Mouse (Mus musculus) forebrain, embryonic 16.5 days (tissue): ENCODE data around the gene Cdx2. TPM values are rescaled to one million over a fixed set of nuclear protein-coding genes. Genes with fewer than 3 reads are reported as not detected.

Experiments used
- ATAC-seq: fragments of 200-750 bp; cut with Nextera tagmentation; 2 replicates; pipeline ENCODE4 v1.8.0; 2017; ENCODE audit warnings: mild to moderate bottlenecking, moderate library complexity
- H3K27ac ChIP-seq: fragments of 300-500 bp; sonication (generic); 2 replicates; pipeline ENCODE4 v1.5.1; 2014; ENCODE audit warnings: low read length, control low read depth
- H3K27me3 ChIP-seq: fragments of 300-500 bp; sonication (generic); replicated peaks from 2 replicates; pipeline ENCODE4 v1.6.1; 2014; ENCODE audit warnings: low read length; ENCODE audit not compliant: control insufficient read depth, insufficient read depth
- H3K36me3 ChIP-seq: fragments of 300-500 bp; sonication (generic); 2 replicates; pipeline ENCODE4 v1.6.1; 2014; ENCODE audit not compliant: control insufficient read depth, insufficient read depth
- H3K4me1 ChIP-seq: fragments of 300-500 bp; sonication (generic); replicated peaks from 2 replicates; pipeline ENCODE4 v1.6.1; 2014; ENCODE audit warnings: low read length; ENCODE audit not compliant: control insufficient read depth, insufficient read depth
- H3K4me2 ChIP-seq: fragments of 300-500 bp; sonication (generic); 2 replicates; pipeline ENCODE4 v1.6.1; 2014; ENCODE audit warnings: mild to moderate bottlenecking, low read length, control low read depth
- H3K4me3 ChIP-seq: fragments of 300-500 bp; sonication (generic); replicated peaks from 2 replicates; pipeline ENCODE4 v1.5.1; 2014; ENCODE audit warnings: mild to moderate bottlenecking, low read length, control low read depth
- H3K9ac ChIP-seq: fragments of 300-500 bp; sonication (generic); replicated peaks from 2 replicates; pipeline ENCODE4 v1.6.1; 2014; ENCODE audit warnings: low read depth, low read length, control low read depth
- H3K9me3 ChIP-seq: fragments of 300-500 bp; sonication (generic); 2 replicates; pipeline ENCODE4 v1.6.1; 2016; ENCODE audit warnings: low read length; ENCODE audit not compliant: control insufficient read depth
- WGBS: fragments of 180-500 bp; shearing (Covaris S2); extraction: QIAGEN DNeasy Blood & Tissue Kit; methylation state at CpG from one replicate; pipeline ENCODE4 v1.1.7; 2014; 5-methylcytosine and 5-hydroxymethylcytosine counted together
- polyA plus RNA-seq: library from polyadenylated mRNA; unstranded; fragments of >200 nt; fragmentation: Nextera tagmentation; extraction: Ambion mirVana; gene quantifications from 2 replicates; pipeline ENCODE4 v1.2.1, GENCODE M21; 2015

Gene Cdx2
- polyA plus RNA-seq, 1 experiment from 2014 or later = not detected

- ATAC-seq = no peak
- Histone ChIP-seq H3K4me1 (peaks cover 8% of the 10 kb centered on the region; the same call in 1 of the 2 replicates), H3K9me3 (no peaks in the 10 kb centered on the region), H3K27me3 (peaks cover 98% of the 10 kb centered on the region), H3K9ac (no peak overlapping the region), H3K27ac (no peak overlapping the region), H3K36me3 (no peaks in the 10 kb centered on the region), H3K4me3 (no peak overlapping the region), H3K4me2 (no peak overlapping the region)
- WGBS = 2% methylated on average over 12 of the region's 12 CpGs
Measured at GRCm38 (mm10) chr5:147307398-147307785, 322 bp upstream of the Cdx2 start.

- Histone ChIP-seq H3K27me3 (peaks cover 96% of the 10 kb centered on the region), H3K4me1 (peaks cover 8% of the 10 kb centered on the region; the same call in 1 of the 2 replicates), H3K9me3 (no peaks in the 10 kb centered on the region), H3K4me3 (no peak overlapping the region), H3K4me2 (no peak overlapping the region), H3K27ac (no peak overlapping the region), H3K9ac (no peak overlapping the region), H3K36me3 (no peaks in the 10 kb centered on the region)
- no peak for ATAC-seq
- under 1% methylated on average over 56 of the region's 58 CpGs for WGBS
Measured at GRCm38 (mm10) chr5:147305856-147306637, 1.0 kb downstream of the Cdx2 start.

GRCm38 (mm10) chr5:147305166-147305565 is 1.9 kb downstream of the Cdx2 start:
- Histone ChIP-seq H3K4me2 (no peak overlapping the region), H3K27me3 (peaks cover 92% of the 10 kb centered on the region), H3K36me3 (no peaks in the 10 kb centered on the region), H3K4me3 (no peak overlapping the region), H3K4me1 (peaks cover 8% of the 10 kb centered on the region; the same call in 1 of the 2 replicates), H3K9me3 (no peaks in the 10 kb centered on the region), H3K27ac (no peak overlapping the region), H3K9ac (no peak overlapping the region)
- WGBS = 0% methylated on average over 16 of the region's 16 CpGs
- ATAC-seq = no peak

GRCm38 (mm10) chr5:147304276-147305155 is 2.6 kb downstream of the Cdx2 start:
- H3K36me3 ChIP-seq = no peaks in the 10 kb centered on the region
- H3K9ac ChIP-seq = no peak overlapping the region
- H3K4me3 ChIP-seq = no peak overlapping the region
- ATAC-seq = no peak
- WGBS = under 1% methylated on average over 51 of the region's 54 CpGs
- H3K9me3 ChIP-seq = no peaks in the 10 kb centered on the region
- H3K27ac ChIP-seq = no peak overlapping the region
- peaks cover 8% of the 10 kb centered on the region; the same call in 1 of the 2 replicates for H3K4me1 ChIP-seq
- H3K27me3 ChIP-seq = peaks cover 92% of the 10 kb centered on the region
- no peak overlapping the region for H3K4me2 ChIP-seq

- 1% methylated on average over 13 of the region's 13 CpGs for WGBS
- Histone ChIP-seq H3K4me3 (no peak overlapping the region), H3K27me3 (peaks cover 90% of the 10 kb centered on the region)
Measured at GRCm38 (mm10) chr5:147302746-147303400, 4.2 kb downstream of the Cdx2 start.

GRCm38 (mm10) chr5:147302141-147302540 is 4.9 kb downstream of the Cdx2 start:
- Histone ChIP-seq H3K4me2 (no peak overlapping the region), H3K27ac (no peak overlapping the region), H3K9ac (no peak overlapping the region), H3K27me3 (peaks cover 91% of the 10 kb centered on the region), H3K4me3 (no peak overlapping the region), H3K4me1 (peaks cover 8% of the 10 kb centered on the region; the same call in 1 of the 2 replicates), H3K9me3 (no peaks in the 10 kb centered on the region), H3K36me3 (no peaks in the 10 kb centered on the region)
- no peak for ATAC-seq
- WGBS = 4% methylated on average over 8 of the region's 8 CpGs

More at GRCm38 (mm10) chr5:147302746-147303400, 4.2 kb downstream of the Cdx2 start:
- H3K4me2 ChIP-seq = no peak overlapping the region
- no peak overlapping the region for H3K27ac ChIP-seq
- no peak for ATAC-seq
- H3K36me3 ChIP-seq = no peaks in the 10 kb centered on the region
- no peaks in the 10 kb centered on the region for H3K9me3 ChIP-seq
- peaks cover 8% of the 10 kb centered on the region; the same call in 1 of the 2 replicates for H3K4me1 ChIP-seq
- no peak overlapping the region for H3K9ac ChIP-seq

GRCm38 (mm10) chr5:147301781-147302070 is 5.3 kb downstream of the Cdx2 start:
- H3K27me3 ChIP-seq = peaks cover 91% of the 10 kb centered on the region
- ATAC-seq = no peak
- WGBS = 1% methylated on average over 10 of the region's 10 CpGs

GRCm38 (mm10) chr5:147300917-147301780 is 5.9 kb downstream of the Cdx2 start:
- 2% methylated on average over 21 of the region's 21 CpGs for WGBS
- Histone ChIP-seq H3K9me3 (no peaks in the 10 kb centered on the region), H3K36me3 (no peaks in the 10 kb centered on the region), H3K4me1 (peaks cover 4% of the 10 kb centered on the region; the same call in 1 of the 2 replicates), H3K9ac (no peak overlapping the region), H3K4me3 (no peak overlapping the region), H3K27ac (no peak overlapping the region), H3K27me3 (peaks cover 90% of the 10 kb centered on the region), H3K4me2 (no peak overlapping the region)
- no peak for ATAC-seq

More at GRCm38 (mm10) chr5:147301781-147302070, 5.3 kb downstream of the Cdx2 start:
- H3K27ac ChIP-seq = no peak overlapping the region
- no peak overlapping the region for H3K4me2 ChIP-seq
- no peaks in the 10 kb centered on the region for H3K36me3 ChIP-seq
- peaks cover 8% of the 10 kb centered on the region; the same call in 1 of the 2 replicates for H3K4me1 ChIP-seq
- H3K9me3 ChIP-seq = no peaks in the 10 kb centered on the region
- no peak overlapping the region for H3K9ac ChIP-seq
- H3K4me3 ChIP-seq = no peak overlapping the region
